Mouse (Mus musculus) retina, embryonic 14.5 days (tissue): Measurements from ENCODE around the gene Apbb1ip.

ENCODE experiments used
- DNase-seq: peaks from one replicate; pipeline ENCODE4 v3.0.0-alpha.2; 2015; ENCODE audit warnings: low spot score

Gene Apbb1ip

GRCm38 (mm10) chr2:22773549-22774180 lies at the start of gene Apbb1ip:
Apbb1ip (plus strand) TSS chr2:22774094.
- no peak for DNase-seq

- DNase-seq = no peak
Measured at GRCm38 (mm10) chr2:22727113-22727512, 46.8 kb upstream of the Apbb1ip start.

GRCm38 (mm10) chr2:22736134-22736533 lies 37.8 kb upstream of the Apbb1ip start:
- DNase-seq = no peak

GRCm38 (mm10) chr2:22739369-22739768 lies 34.5 kb upstream of the Apbb1ip start:
- DNase-seq = peak; percentile 44

- no peak for DNase-seq
Measured at GRCm38 (mm10) chr2:22740441-22740840, 33.5 kb upstream of the Apbb1ip start.

GRCm38 (mm10) chr2:22741222-22741621 lies 32.7 kb upstream of the Apbb1ip start:
- no peak for DNase-seq

- peak; percentile 51 for DNase-seq
Measured at GRCm38 (mm10) chr2:22744121-22744761, 29.7 kb upstream of the Apbb1ip start.

- peak; percentile 53 for DNase-seq
Measured at GRCm38 (mm10) chr2:22744876-22745275, 29.0 kb upstream of the Apbb1ip start.

GRCm38 (mm10) chr2:22746785-22747184 lies 27.1 kb upstream of the Apbb1ip start:
- DNase-seq = no peak

GRCm38 (mm10) chr2:22747941-22748340 lies 26.0 kb upstream of the Apbb1ip start:
- no peak for DNase-seq

GRCm38 (mm10) chr2:22749761-22750160 lies 24.1 kb upstream of the Apbb1ip start:
- DNase-seq = no peak

- DNase-seq = no peak
Measured at GRCm38 (mm10) chr2:22752492-22752891, 21.4 kb upstream of the Apbb1ip start.

GRCm38 (mm10) chr2:22753461-22754075 lies 20.3 kb upstream of the Apbb1ip start:
- no peak for DNase-seq

- no peak for DNase-seq
Measured at GRCm38 (mm10) chr2:22754222-22754824, 19.6 kb upstream of the Apbb1ip start.

- no peak for DNase-seq
Measured at GRCm38 (mm10) chr2:22755561-22755960, 18.3 kb upstream of the Apbb1ip start.

GRCm38 (mm10) chr2:22758310-22758972 lies 15.5 kb upstream of the Apbb1ip start:
- peak; percentile 80 for DNase-seq

- DNase-seq = no peak
Measured at GRCm38 (mm10) chr2:22760452-22760851, 13.4 kb upstream of the Apbb1ip start.

GRCm38 (mm10) chr2:22761103-22761521 lies 12.8 kb upstream of the Apbb1ip start:
- DNase-seq = no peak

GRCm38 (mm10) chr2:22764774-22765387 lies 9.0 kb upstream of the Apbb1ip start:
- DNase-seq = no peak

GRCm38 (mm10) chr2:22771311-22771710 lies 2.6 kb upstream of the Apbb1ip start:
- no peak for DNase-seq

GRCm38 (mm10) chr2:22774181-22774751 lies 372 bp downstream of the Apbb1ip start:
- peak; percentile 58 for DNase-seq

GRCm38 (mm10) chr2:22775213-22775612 lies 1.3 kb downstream of the Apbb1ip start:
- DNase-seq = no peak
